Mouse (Mus musculus): ENCODE measurements around the gene Krt20.

Gene Krt20

GRCm38 (mm10) chr11:99437972-99438371 is at the start of gene Krt20:
TSS of gene Krt20 (minus strand) at chr11:99438150.
- DNase-seq (ENCODE audit: low spot score in 2 of 2): no peak

GRCm38 (mm10) chr11:99474981-99475380 is 37.0 kb upstream of the Krt20 start:
- no peak for DNase-seq (ENCODE audit: low spot score in 2 of 2)

GRCm38 (mm10) chr11:99473433-99473832 is 35.5 kb upstream of the Krt20 start:
- DNase-seq (ENCODE audit: low spot score in 2 of 2): no peak

- no peak for DNase-seq (ENCODE audit: low spot score in 2 of 2)
These were observed 34.5 kb upstream of the Krt20 start for GRCm38 (mm10) chr11:99472405-99472804.

DNA sequence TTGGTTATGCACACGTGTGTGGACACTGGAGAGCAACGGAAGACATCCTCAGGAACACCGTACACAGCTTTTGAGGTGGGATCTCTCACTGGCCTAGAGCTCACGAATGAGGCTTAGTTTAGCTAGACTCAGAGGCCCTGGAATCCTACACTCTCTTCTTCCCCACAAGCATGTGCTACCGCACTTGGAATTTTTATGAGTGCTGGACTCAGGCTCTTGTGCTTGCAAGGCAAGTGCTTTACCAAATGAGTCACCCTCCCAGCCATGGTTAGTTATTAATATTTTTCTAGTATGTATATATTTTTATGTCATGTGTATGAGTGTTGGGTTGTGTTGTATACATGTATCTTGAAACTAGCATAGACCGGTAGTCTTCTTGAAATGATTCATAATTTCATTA is 34.0 kb upstream of the Krt20 start:
- no peak for DNase-seq (ENCODE audit: low spot score in 2 of 2)

GRCm38 (mm10) chr11:99469228-99469627 is 31.3 kb upstream of the Krt20 start:
- no peak for DNase-seq (ENCODE audit: low spot score in 2 of 2)

- DNase-seq (ENCODE audit: low spot score in 2 of 2): no peak
These were observed 30.6 kb upstream of the Krt20 start for GRCm38 (mm10) chr11:99468566-99468965.

- DNase-seq (ENCODE audit: low spot score in 2 of 2): no peak
These were observed 28.4 kb upstream of the Krt20 start for GRCm38 (mm10) chr11:99466316-99466715.

DNA sequence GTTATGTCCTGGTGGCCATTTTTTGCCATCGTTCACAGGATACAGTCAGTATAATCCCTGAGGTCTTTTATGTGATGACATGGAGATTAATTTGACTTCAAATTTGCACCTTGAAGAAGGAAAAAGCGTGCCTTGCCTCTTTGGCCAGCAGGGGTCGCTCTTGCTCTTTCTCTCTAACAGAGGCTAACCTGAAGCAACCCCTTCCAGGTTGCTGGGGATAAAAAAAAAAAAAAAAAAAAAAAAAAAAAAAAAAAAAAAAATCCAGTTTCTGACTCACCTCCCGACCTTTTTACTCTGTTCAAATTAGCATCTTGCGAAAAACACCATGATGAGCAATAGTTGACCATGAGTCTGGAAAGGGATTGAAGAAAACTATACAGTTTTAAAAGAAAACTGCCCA is 26.9 kb upstream of the Krt20 start:
- DNase-seq (ENCODE audit: low spot score in 2 of 2): peak in 1 of 2 experiments; percentile 48

DNA sequence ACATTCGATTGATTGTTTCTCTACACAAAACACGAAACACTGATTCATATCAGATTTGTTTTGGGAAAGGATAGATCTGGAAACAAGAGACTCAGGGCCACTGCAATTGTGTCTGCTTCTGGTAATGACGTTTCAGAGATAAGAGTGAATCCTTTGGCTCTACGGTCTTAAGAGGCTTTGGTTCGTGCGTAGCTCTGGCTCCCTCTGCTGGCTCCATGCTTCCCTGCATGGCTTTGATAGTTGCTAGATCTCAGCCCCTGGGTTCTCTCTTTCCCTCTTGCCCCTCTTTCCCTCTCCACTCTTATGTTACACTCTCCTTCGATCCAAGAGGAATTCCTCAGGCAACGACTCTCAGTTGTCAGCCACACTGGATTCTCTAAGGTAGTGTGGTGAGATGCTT is 25.2 kb upstream of the Krt20 start:
- DNase-seq (ENCODE audit: low spot score in 2 of 2): peak in 1 of 2 experiments; percentile 29

DNA sequence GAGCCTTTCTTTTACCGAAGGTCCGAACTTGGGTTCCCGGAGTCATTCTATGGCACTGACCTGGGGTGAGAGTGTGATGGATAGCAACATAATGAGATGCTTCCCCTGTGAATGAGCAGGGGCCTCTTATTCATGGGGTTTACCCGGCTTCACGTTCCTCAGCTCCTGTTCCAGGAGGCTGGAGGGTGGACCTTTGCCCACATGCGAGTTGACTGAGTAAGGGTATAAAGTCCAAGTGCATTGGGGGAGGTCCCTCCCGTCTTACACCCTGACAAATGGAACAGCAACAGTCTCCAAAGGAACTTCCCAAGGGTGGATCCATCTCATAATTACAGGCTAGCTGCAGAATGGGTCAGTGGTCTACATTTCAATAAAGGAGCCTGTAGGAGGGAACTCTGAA is 23.8 kb upstream of the Krt20 start:
- no peak for DNase-seq (ENCODE audit: low spot score in 2 of 2)

GRCm38 (mm10) chr11:99458887-99459286 is 20.9 kb upstream of the Krt20 start:
- DNase-seq (ENCODE audit: low spot score in 2 of 2): no peak

DNA sequence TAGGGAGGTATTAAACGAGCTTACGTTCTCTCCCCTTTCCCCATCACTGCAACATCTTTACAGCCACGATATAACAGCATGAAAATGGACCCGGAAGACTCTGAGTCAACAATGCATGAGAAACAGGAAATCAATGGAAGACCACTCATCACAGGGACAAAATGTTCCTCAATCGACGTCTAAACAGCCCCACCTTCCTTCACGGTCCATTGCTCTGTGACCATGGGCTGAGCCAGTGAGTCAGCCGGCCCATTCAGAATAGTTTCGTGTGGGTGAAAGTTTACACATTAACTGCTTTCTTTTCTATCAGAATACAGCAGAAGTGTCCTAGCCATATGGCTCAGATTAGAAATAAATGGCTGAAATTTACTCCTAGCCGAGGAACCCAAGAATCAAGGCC is 16.8 kb upstream of the Krt20 start:
- no peak for DNase-seq (ENCODE audit: low spot score in 2 of 2)

DNA sequence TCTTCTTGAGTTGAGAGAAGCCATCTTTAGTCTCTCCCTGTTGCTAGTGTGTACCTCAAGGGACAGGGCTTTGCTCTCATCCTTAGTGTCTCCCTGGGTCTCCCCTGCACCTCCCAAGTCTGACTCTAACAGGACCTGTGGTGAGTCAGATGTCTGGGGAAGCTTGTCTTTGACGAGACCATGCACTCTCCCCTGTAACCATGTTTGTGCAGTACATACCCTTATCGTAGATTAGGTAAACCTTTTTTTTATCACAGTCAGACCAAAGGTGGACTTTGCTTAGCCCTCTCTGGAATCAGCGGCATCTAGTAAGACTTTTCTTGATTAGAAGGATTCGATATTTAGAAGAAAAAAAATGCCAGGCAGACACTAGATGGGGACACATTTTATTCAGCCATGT is 16.1 kb upstream of the Krt20 start:
- DNase-seq (ENCODE audit: low spot score in 2 of 2): no peak

DNA sequence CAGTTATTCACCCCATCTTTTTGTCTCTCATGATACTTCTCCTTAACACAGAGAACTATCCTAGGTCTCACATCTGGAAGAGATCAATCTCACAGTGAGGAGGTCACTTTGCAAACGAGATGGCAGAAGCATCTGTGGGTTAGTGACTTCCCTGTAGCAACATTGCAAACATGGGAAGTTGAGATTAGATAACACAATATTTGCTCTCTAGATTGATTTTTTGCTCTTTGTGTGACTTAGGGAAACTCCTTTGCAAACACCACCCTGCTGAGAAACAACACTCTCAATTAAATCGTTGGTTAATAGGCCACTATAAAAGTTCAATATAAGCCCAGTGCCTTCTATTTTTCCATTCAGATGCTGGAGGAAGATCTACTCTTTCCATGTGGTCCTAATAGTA is 10.8 kb upstream of the Krt20 start:
- no peak for DNase-seq (ENCODE audit: low spot score in 2 of 2)

DNA sequence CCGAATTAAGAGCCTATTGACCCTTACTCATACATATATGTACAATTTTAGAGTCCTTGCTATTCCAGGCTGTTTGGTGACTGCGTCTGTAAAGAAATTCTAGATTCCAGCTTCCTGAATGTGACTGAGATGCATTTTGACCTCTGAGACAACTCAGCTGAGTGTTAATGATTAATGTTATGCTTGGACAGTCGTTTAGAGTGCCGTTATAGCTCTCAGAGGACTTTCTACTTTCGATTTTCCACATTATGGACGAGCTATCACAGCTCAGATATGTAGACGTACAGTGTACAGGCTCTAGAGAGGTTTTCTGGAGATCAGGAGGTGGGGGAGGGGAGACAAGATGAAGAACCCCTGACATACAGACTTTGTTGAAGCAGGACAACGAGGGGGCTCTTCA is 3.3 kb upstream of the Krt20 start:
- DNase-seq (ENCODE audit: low spot score in 2 of 2): no peak

DNA sequence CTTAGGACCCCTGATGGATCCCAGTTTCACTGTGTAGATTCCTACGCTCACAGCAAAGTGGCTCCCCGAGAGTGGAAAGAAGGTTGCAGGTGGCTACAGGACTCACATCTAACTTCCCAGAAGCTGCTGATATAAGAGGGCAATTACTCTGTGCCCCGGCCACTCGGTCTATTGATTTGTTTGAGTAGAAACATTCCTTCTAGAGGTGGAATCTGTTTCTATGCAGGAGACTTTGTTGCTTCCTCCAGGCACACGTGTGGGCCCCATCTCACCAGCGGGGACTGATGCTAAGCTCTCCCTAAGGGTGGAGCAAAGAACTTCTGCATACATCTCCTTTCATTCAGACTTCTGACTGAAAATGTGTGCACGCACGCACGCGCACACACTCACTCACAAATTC is 1.5 kb upstream of the Krt20 start:
- no peak for DNase-seq (ENCODE audit: low spot score in 2 of 2)

GRCm38 (mm10) chr11:99436625-99437024 is 1.3 kb downstream of the Krt20 start:
- DNase-seq (ENCODE audit: low spot score in 2 of 2): no peak

GRCm38 (mm10) chr11:99430670-99431069 is 7.3 kb downstream of the Krt20 start:
- no peak for DNase-seq (ENCODE audit: low spot score in 2 of 2)

GRCm38 (mm10) chr11:99422159-99422558 is 15.8 kb downstream of the Krt20 start, which contains the start of gene Krt12:
TSS of gene Krt12 (minus strand) at chr11:99422259.
- DNase-seq (ENCODE audit: low spot score in 2 of 2): no peak

GRCm38 (mm10) chr11:99420586-99420985 is 17.4 kb downstream of the Krt20 start:
- DNase-seq (ENCODE audit: low spot score in 2 of 2): no peak

DNA sequence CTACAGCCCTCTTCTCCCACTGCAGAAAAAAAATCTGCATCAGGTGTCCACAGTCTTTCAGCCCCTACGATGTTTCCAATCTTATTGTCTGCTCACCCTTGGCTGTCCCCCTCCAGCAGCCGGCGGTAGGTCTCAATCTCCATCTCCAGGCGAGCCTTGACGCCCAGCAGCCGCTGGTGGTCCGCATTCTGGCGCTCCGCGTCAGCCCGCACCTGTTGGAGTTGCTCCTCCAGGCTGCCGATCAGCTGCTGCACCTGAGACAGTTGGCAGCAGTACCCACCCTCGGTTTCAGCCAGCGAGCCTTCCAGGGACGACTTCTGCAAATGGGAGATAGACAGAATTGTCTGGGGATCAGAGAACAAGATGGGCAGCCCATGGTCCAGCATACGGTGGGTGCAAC is 20.1 kb downstream of the Krt20 start:
- DNase-seq (ENCODE audit: low spot score in 2 of 2): no peak

- no peak for DNase-seq (ENCODE audit: low spot score in 2 of 2)
These were observed 21.0 kb downstream of the Krt20 start for GRCm38 (mm10) chr11:99416902-99417301.

DNA sequence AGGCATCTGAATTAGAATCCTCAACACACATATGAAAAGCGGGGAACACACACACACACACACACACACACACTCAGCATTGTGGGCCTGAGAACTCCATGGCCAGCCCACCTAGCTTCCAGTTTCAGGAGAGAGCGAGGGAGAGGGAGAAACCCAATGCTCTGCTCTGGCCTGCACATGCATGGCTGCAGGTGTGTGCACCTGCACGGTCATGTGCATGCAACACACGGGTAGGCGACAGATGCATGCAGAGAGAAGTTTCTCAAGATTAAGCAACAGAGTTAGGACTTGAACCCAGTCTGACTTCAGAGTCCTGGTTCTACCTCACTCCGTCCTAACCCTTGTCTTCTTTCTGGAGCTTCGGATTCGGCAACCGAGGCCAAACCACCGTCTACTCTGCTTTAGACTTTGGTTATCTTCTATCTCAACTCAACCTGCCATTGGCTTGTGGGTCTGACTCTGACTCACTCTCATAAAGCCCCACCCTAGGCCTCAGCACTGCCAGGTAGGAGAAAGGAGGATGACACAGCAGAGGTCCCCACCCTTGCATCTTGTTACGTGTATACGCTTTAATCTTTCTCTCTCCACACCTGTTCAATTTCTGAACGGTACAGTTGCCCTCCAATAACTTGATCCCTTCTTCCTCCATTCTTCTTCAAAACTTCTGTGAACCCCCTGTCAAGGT is 23.3 kb downstream of the Krt20 start:
- DNase-seq (ENCODE audit: low spot score in 2 of 2): no peak

Data from spleen, postnatal 14 days (tissue).